Mouse (Mus musculus): ENCODE results near the gene Hexim2. TPM values are rescaled to one million over a fixed set of nuclear protein-coding genes. Genes with fewer than 3 reads are reported as not detected.
A peak's percentile ranks its signal among the peaks of the same experiment; 100 is the strongest.

The Hexim2 gene
- polyA plus RNA-seq, 1 experiment from 2014 or later = 3.5 TPM

GRCm38 (mm10) chr11:103136039-103136577, 3.9 kb downstream of the Hexim2 start:
- H3K4me3 ChIP-seq (ENCODE audit: low read depth, low read length) = no peak overlapping the region
- no peak overlapping the region for H3K27ac ChIP-seq (ENCODE audit: low read depth, low read length)
- no peaks in the 10 kb centered on the region for H3K27me3 ChIP-seq (replicated peaks; ENCODE audit: control insufficient read depth, insufficient read depth, low read length)
- H3K4me1 ChIP-seq (replicated peaks; ENCODE audit: control insufficient read depth, insufficient read depth, low read length) = peaks cover 9% of the 10 kb centered on the region
- WGBS = 82% methylated on average over 8 of the region's 8 CpGs
- no peak overlapping the region for H3K4me2 ChIP-seq (replicated peaks; ENCODE audit: low read depth)
- TF ChIP-seq CTCF (IDR thresholded peaks at IDR 0.05; ENCODE audit: low read depth) = no peak
- H3K9ac ChIP-seq (ENCODE audit: low read depth, low read length) = no peak overlapping the region
- no peaks in the 10 kb centered on the region for H3K36me3 ChIP-seq (ENCODE audit: control insufficient read depth, insufficient read depth)
- no peaks in the 10 kb centered on the region for H3K9me3 ChIP-seq (ENCODE audit: control insufficient read depth)
- no peak for ATAC-seq

DNA sequence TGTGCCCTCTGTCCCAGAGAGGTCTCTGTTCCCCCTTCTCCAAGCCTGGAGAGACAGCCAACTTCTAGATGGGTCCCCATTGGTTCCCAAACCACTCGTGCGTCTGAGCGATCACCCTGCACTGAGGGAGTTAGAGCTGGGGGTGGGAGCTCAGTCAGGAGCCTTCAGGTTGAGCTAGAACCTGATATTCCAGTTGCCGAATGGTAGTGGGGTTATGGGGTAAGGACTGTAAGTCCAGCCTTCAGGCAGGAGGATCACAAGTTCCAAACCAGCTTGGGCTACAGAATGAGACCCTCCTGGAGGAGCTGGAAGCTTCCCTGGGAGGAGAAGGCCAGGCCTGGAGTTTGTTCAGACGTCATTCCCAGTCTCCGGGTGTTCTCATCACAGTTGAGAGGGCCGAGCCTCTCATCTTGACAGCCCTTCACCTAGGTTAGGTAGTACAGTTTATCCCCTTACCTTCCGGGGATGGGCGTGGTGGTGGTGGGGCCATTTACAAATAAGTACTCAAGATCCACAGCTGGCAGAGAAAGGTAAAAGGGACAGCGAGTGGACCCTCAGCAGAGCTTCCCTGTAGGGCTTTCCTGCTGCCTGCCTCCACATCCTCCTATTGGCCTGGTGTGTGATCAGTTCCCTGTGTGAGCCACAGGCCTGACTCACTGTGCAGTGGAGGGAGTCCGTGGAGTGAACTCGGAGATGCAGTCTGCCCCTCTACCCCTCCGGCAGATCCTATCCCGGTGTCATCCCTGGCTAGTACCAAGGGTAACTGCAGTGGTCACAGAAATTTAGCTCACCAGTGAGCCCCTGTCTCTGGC, 7.9 kb downstream of the Hexim2 start:
- Histone ChIP-seq H3K27me3 (replicated peaks; ENCODE audit: control insufficient read depth, insufficient read depth, low read length) (no peaks in the 10 kb centered on the region), H3K4me3 (ENCODE audit: low read depth, low read length) (no peak overlapping the region), H3K4me2 (replicated peaks; ENCODE audit: low read depth) (peak overlapping the region; percentile 32; the same call in 1 of the 2 replicates), H3K9ac (ENCODE audit: low read depth, low read length) (no peak overlapping the region; the same call in 1 of the 2 replicates), H3K9me3 (ENCODE audit: control insufficient read depth) (no peaks in the 10 kb centered on the region), H3K27ac (ENCODE audit: low read depth, low read length) (peak overlapping the region; percentile 91), H3K36me3 (ENCODE audit: control insufficient read depth, insufficient read depth) (no peaks in the 10 kb centered on the region), H3K4me1 (replicated peaks; ENCODE audit: control insufficient read depth, insufficient read depth, low read length) (peaks cover 12% of the 10 kb centered on the region)
- TF ChIP-seq CTCF (IDR thresholded peaks at IDR 0.05; ENCODE audit: low read depth) = no peak
- peak; percentile 1; the same call in 1 of the 2 replicates for ATAC-seq
- WGBS = 66% methylated on average over 14 of the region's 14 CpGs

GRCm38 (mm10) chr11:103140763-103141100, 8.5 kb downstream of the Hexim2 start:
- peak; percentile 31 for ATAC-seq
- Histone ChIP-seq H3K9ac (ENCODE audit: low read depth, low read length) (no peak overlapping the region; the same call in 1 of the 2 replicates), H3K9me3 (ENCODE audit: control insufficient read depth) (no peaks in the 10 kb centered on the region), H3K4me2 (replicated peaks; ENCODE audit: low read depth) (peak overlapping the region; percentile 32), H3K4me1 (replicated peaks; ENCODE audit: control insufficient read depth, insufficient read depth, low read length) (peaks cover 12% of the 10 kb centered on the region), H3K27ac (ENCODE audit: low read depth, low read length) (peak overlapping the region; percentile 91), H3K36me3 (ENCODE audit: control insufficient read depth, insufficient read depth) (no peaks in the 10 kb centered on the region), H3K4me3 (ENCODE audit: low read depth, low read length) (no peak overlapping the region), H3K27me3 (replicated peaks; ENCODE audit: control insufficient read depth, insufficient read depth, low read length) (no peaks in the 10 kb centered on the region)
- TF ChIP-seq CTCF (IDR thresholded peaks at IDR 0.05; ENCODE audit: low read depth) = no peak
- WGBS = 18% methylated on average over 6 of the region's 6 CpGs

GRCm38 (mm10) chr11:103141101-103141943, 9.1 kb downstream of the Hexim2 start:
- H3K9ac ChIP-seq (ENCODE audit: low read depth, low read length) = peak overlapping the region; percentile 37
- no peaks in the 10 kb centered on the region for H3K36me3 ChIP-seq (ENCODE audit: control insufficient read depth, insufficient read depth)
- 5% methylated on average over 11 of the region's 11 CpGs for WGBS
- ATAC-seq = peak; percentile 90
- H3K4me3 ChIP-seq (ENCODE audit: low read depth, low read length) = no peak overlapping the region
- no peaks in the 10 kb centered on the region for H3K9me3 ChIP-seq (ENCODE audit: control insufficient read depth)
- H3K4me1 ChIP-seq (replicated peaks; ENCODE audit: control insufficient read depth, insufficient read depth, low read length) = peaks cover 12% of the 10 kb centered on the region
- TF ChIP-seq CTCF (IDR thresholded peaks at IDR 0.05; ENCODE audit: low read depth) = no peak
- H3K4me2 ChIP-seq (replicated peaks; ENCODE audit: low read depth) = peak overlapping the region; percentile 50
- no peaks in the 10 kb centered on the region for H3K27me3 ChIP-seq (replicated peaks; ENCODE audit: control insufficient read depth, insufficient read depth, low read length)
- peak overlapping the region; percentile 91 for H3K27ac ChIP-seq (ENCODE audit: low read depth, low read length)

DNA sequence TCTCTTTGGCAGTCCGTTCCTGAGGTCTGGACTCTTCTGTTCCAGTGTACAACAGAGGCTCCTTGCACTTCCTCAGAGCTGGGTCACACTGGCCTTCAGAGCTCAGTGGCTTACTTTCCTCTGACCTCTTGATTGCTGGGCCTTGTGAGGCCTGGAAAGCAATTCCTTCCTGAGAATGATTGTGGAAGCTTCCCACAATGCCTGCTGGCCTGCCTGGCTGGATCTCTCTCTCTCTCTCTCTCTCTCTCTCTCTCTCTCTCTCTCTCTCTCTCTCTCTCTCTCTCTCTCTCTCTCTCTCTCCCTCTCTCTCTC, 9.7 kb downstream of the Hexim2 start:
- Histone ChIP-seq H3K27ac (ENCODE audit: low read depth, low read length) (peak overlapping the region; percentile 91), H3K9me3 (ENCODE audit: control insufficient read depth) (no peaks in the 10 kb centered on the region), H3K36me3 (ENCODE audit: control insufficient read depth, insufficient read depth) (no peaks in the 10 kb centered on the region), H3K9ac (ENCODE audit: low read depth, low read length) (peak overlapping the region; percentile 37; the same call in 1 of the 2 replicates), H3K27me3 (replicated peaks; ENCODE audit: control insufficient read depth, insufficient read depth, low read length) (no peaks in the 10 kb centered on the region), H3K4me2 (replicated peaks; ENCODE audit: low read depth) (peak overlapping the region; percentile 50), H3K4me3 (ENCODE audit: low read depth, low read length) (no peak overlapping the region), H3K4me1 (replicated peaks; ENCODE audit: control insufficient read depth, insufficient read depth, low read length) (peaks cover 12% of the 10 kb centered on the region)
- no peak for ATAC-seq
- WGBS = 10% methylated on average over 1 of the region's 1 CpGs
- TF ChIP-seq CTCF (IDR thresholded peaks at IDR 0.05; ENCODE audit: low read depth) = no peak
